Mouse (Mus musculus) forebrain, embryonic 13.5 days (tissue): ENCODE data around the gene Pcca. TPM values are rescaled to one million over a fixed set of nuclear protein-coding genes. Genes with fewer than 3 reads are reported as not detected.
"Not testable (repeated sequence)": the region's sequence is repeated elsewhere in the genome, so short reads cannot be mapped to it uniquely, and the experiment has no call there.

Experiments used
- ATAC-seq: fragments of 200-750 bp; cut with Nextera tagmentation; 2 replicates; pipeline ENCODE4 v1.8.0; 2017
- H3K27ac ChIP-seq: fragments of 300-500 bp; sonication (generic); 2 replicates; pipeline ENCODE4 v1.5.1; 2015; ENCODE audit warnings: inconsistent platforms, mild to moderate bottlenecking, moderate library complexity
- H3K27me3 ChIP-seq: fragments of 300-500 bp; sonication (generic); 2 replicates; pipeline ENCODE4 v1.6.1; 2015; ENCODE audit warnings: mild to moderate bottlenecking, inconsistent platforms
- H3K36me3 ChIP-seq: fragments of 300-500 bp; sonication (generic); 2 replicates; pipeline ENCODE4 v1.6.1; 2015; ENCODE audit warnings: mild to moderate bottlenecking, inconsistent platforms; ENCODE audit not compliant: poor library complexity, severe bottlenecking
- H3K4me1 ChIP-seq: fragments of 300-500 bp; sonication (generic); 2 replicates; pipeline ENCODE4 v1.6.1; 2015; ENCODE audit warnings: inconsistent platforms
- H3K4me2 ChIP-seq: fragments of 300-500 bp; sonication (generic); 2 replicates; pipeline ENCODE4 v1.6.1; 2015; ENCODE audit warnings: inconsistent platforms, mild to moderate bottlenecking, moderate library complexity
- H3K4me3 ChIP-seq: fragments of 300-500 bp; sonication (generic); 2 replicates; pipeline ENCODE4 v1.5.1; 2015; ENCODE audit warnings: mild to moderate bottlenecking, inconsistent platforms
- H3K9ac ChIP-seq: fragments of 300-500 bp; sonication (generic); 2 replicates; pipeline ENCODE4 v1.6.1; 2015; ENCODE audit warnings: mild to moderate bottlenecking, inconsistent platforms
- H3K9me3 ChIP-seq: fragments of 300-500 bp; sonication (generic); replicated peaks from 2 replicates; pipeline ENCODE4 v1.6.1; 2016; ENCODE audit warnings: inconsistent platforms
- WGBS: fragments of 180-500 bp; shearing (Covaris S2); methylation state at CpG from one replicate; pipeline ENCODE4 v1.1.7; 2015; 5-methylcytosine and 5-hydroxymethylcytosine counted together
- polyA plus RNA-seq: library from polyadenylated mRNA; unstranded; fragments of >200 nt; fragmentation: Nextera tagmentation; extraction: Ambion mirVana; gene quantifications from 2 replicates; pipeline ENCODE4 v1.2.1, GENCODE M21; 2015

Pcca gene
- polyA plus RNA-seq, 1 experiment from 2014 or later = 25.2 TPM

GRCm38 (mm10) chr14:122492015-122492414 is 42.1 kb upstream of the Pcca start:
- 67% methylated on average over 1 of the region's 1 CpGs for WGBS
- ATAC-seq = no peak
- Histone ChIP-seq H3K4me1 (peaks cover 19% of the 10 kb centered on the region), H3K27ac (no peak overlapping the region), H3K9ac (no peak overlapping the region), H3K9me3 (peaks cover 4% of the 10 kb centered on the region; the same call in 1 of the 2 replicates), H3K4me3 (no peak overlapping the region), H3K4me2 (no peak overlapping the region), H3K36me3 (no peaks in the 10 kb centered on the region), H3K27me3 (peaks cover 42% of the 10 kb centered on the region)

GRCm38 (mm10) chr14:122509058-122509457 is 25.1 kb upstream of the Pcca start:
- H3K4me1 ChIP-seq = no peaks in the 10 kb centered on the region
- H3K36me3 ChIP-seq = no peaks in the 10 kb centered on the region
- H3K4me3 ChIP-seq = no peak overlapping the region
- 0 out of 2 replicates have a peak, but pooled peaks cover 3% of the 10 kb centered on the region for H3K27me3 ChIP-seq
- H3K9ac ChIP-seq = no peak overlapping the region
- ATAC-seq = no peak; the same call in 1 of the 2 replicates
- no peak overlapping the region for H3K27ac ChIP-seq
- no peak overlapping the region for H3K4me2 ChIP-seq
- no peaks in the 10 kb centered on the region for H3K9me3 ChIP-seq
- WGBS = 32% methylated on average over 2 of the region's 2 CpGs

- no peak for ATAC-seq
- Histone ChIP-seq H3K4me3 (no peak overlapping the region), H3K36me3 (no peaks in the 10 kb centered on the region), H3K9me3 (no peaks in the 10 kb centered on the region), H3K9ac (no peak overlapping the region), H3K4me2 (no peak overlapping the region), H3K4me1 (no peaks in the 10 kb centered on the region), H3K27ac (no peak overlapping the region), H3K27me3 (0 out of 2 replicates have a peak, but pooled peaks cover 3% of the 10 kb centered on the region)
- 78% methylated on average over 3 of the region's 3 CpGs for WGBS
Measured at GRCm38 (mm10) chr14:122511519-122511918, 22.6 kb upstream of the Pcca start.

GRCm38 (mm10) chr14:122513511-122514036 is 20.6 kb upstream of the Pcca start:
- Histone ChIP-seq H3K4me1 (no peaks in the 10 kb centered on the region), H3K27ac (no peak overlapping the region), H3K9me3 (no peaks in the 10 kb centered on the region), H3K4me2 (no peak overlapping the region), H3K27me3 (0 out of 2 replicates have a peak, but pooled peaks cover 3% of the 10 kb centered on the region), H3K36me3 (no peaks in the 10 kb centered on the region), H3K9ac (no peak overlapping the region), H3K4me3 (no peak overlapping the region)
- ATAC-seq = no peak
- 83% methylated on average over 1 of the region's 1 CpGs for WGBS

- no peaks in the 10 kb centered on the region for H3K27me3 ChIP-seq
- no peak overlapping the region for H3K4me3 ChIP-seq
- no peaks in the 10 kb centered on the region for H3K36me3 ChIP-seq
- no peak overlapping the region for H3K9ac ChIP-seq
- peaks cover 1% of the 10 kb centered on the region; the same call in 1 of the 2 replicates for H3K4me1 ChIP-seq
- ATAC-seq = no peak
- WGBS = 88% methylated on average over 4 of the region's 4 CpGs
- H3K27ac ChIP-seq = no peak overlapping the region
- no peaks in the 10 kb centered on the region for H3K9me3 ChIP-seq
- no peak overlapping the region for H3K4me2 ChIP-seq
Measured at GRCm38 (mm10) chr14:122528475-122528874, 5.6 kb upstream of the Pcca start.

- Histone ChIP-seq H3K27me3 (no peaks in the 10 kb centered on the region), H3K4me3 (no peak overlapping the region), H3K27ac (no peak overlapping the region), H3K36me3 (no peaks in the 10 kb centered on the region), H3K4me2 (no peak overlapping the region), H3K9ac (no peak overlapping the region), H3K9me3 (no peaks in the 10 kb centered on the region), H3K4me1 (peaks cover 13% of the 10 kb centered on the region)
- no peak for ATAC-seq
- WGBS = 88% methylated on average over 1 of the region's 1 CpGs
Measured at GRCm38 (mm10) chr14:122535986-122536385, 1.9 kb downstream of the Pcca start.

GRCm38 (mm10) chr14:122548421-122548820 is 14.3 kb downstream of the Pcca start:
- no peaks in the 10 kb centered on the region for H3K27me3 ChIP-seq
- H3K4me1 ChIP-seq = no peaks in the 10 kb centered on the region
- H3K27ac ChIP-seq = no peak overlapping the region
- no peak overlapping the region for H3K9ac ChIP-seq
- WGBS = 95% methylated on average over 1 of the region's 1 CpGs
- no peak overlapping the region for H3K4me3 ChIP-seq
- no peaks in the 10 kb centered on the region for H3K36me3 ChIP-seq
- H3K4me2 ChIP-seq = no peak overlapping the region
- ATAC-seq = no peak
- H3K9me3 ChIP-seq = no peaks in the 10 kb centered on the region; the same call in 1 of the 2 replicates

- no peaks in the 10 kb centered on the region; the same call in 1 of the 2 replicates for H3K9me3 ChIP-seq
- no peak overlapping the region for H3K9ac ChIP-seq
- no peak overlapping the region for H3K4me3 ChIP-seq
- H3K36me3 ChIP-seq = no peaks in the 10 kb centered on the region
- 89% methylated on average over 1 of the region's 1 CpGs for WGBS
- H3K4me2 ChIP-seq = no peak overlapping the region
- no peaks in the 10 kb centered on the region for H3K4me1 ChIP-seq
- no peaks in the 10 kb centered on the region for H3K27me3 ChIP-seq
- no peak overlapping the region for H3K27ac ChIP-seq
- ATAC-seq = no peak
Measured at GRCm38 (mm10) chr14:122548905-122549304, 14.8 kb downstream of the Pcca start.

- H3K27ac ChIP-seq = no peak overlapping the region
- H3K4me3 ChIP-seq = no peak overlapping the region
- no peak overlapping the region for H3K9ac ChIP-seq
- ATAC-seq = no peak
- no peak overlapping the region for H3K4me2 ChIP-seq
- no peaks in the 10 kb centered on the region for H3K36me3 ChIP-seq
- H3K9me3 ChIP-seq = no peaks in the 10 kb centered on the region; the same call in 1 of the 2 replicates
- H3K4me1 ChIP-seq = no peaks in the 10 kb centered on the region
- 83% methylated on average over 7 of the region's 7 CpGs for WGBS
- H3K27me3 ChIP-seq = no peaks in the 10 kb centered on the region
Measured at GRCm38 (mm10) chr14:122552761-122553445, 18.8 kb downstream of the Pcca start.

- no peaks in the 10 kb centered on the region for H3K27me3 ChIP-seq
- H3K4me2 ChIP-seq = no peak overlapping the region
- no peak overlapping the region for H3K27ac ChIP-seq
- H3K36me3 ChIP-seq = no peaks in the 10 kb centered on the region
- H3K4me3 ChIP-seq = no peak overlapping the region
- 93% methylated on average over 9 of the region's 9 CpGs for WGBS
- ATAC-seq = no peak
- H3K4me1 ChIP-seq = no peaks in the 10 kb centered on the region
- no peaks in the 10 kb centered on the region for H3K9me3 ChIP-seq
- no peak overlapping the region for H3K9ac ChIP-seq
Measured at GRCm38 (mm10) chr14:122557353-122557752, 23.2 kb downstream of the Pcca start.

GRCm38 (mm10) chr14:122560893-122561452 is 26.8 kb downstream of the Pcca start:
- H3K4me3 ChIP-seq = not testable (repeated sequence)

GRCm38 (mm10) chr14:122570862-122571261 is 36.7 kb downstream of the Pcca start:
- H3K9ac ChIP-seq = no peak overlapping the region
- no peak overlapping the region for H3K27ac ChIP-seq
- no peaks in the 10 kb centered on the region for H3K36me3 ChIP-seq
- H3K4me2 ChIP-seq = no peak overlapping the region
- H3K4me1 ChIP-seq = peaks cover 4% of the 10 kb centered on the region
- H3K27me3 ChIP-seq = no peaks in the 10 kb centered on the region
- H3K4me3 ChIP-seq = no peak overlapping the region
- 64% methylated on average over 9 of the region's 9 CpGs for WGBS
- H3K9me3 ChIP-seq = no peaks in the 10 kb centered on the region
- peak; percentile 27; the same call in 1 of the 2 replicates for ATAC-seq

More at GRCm38 (mm10) chr14:122560893-122561452, 26.8 kb downstream of the Pcca start:
- 88% methylated on average over 1 of the region's 1 CpGs for WGBS
- not testable (repeated sequence) for H3K4me2 ChIP-seq, H3K4me1 ChIP-seq, H3K27me3 ChIP-seq, H3K9me3 ChIP-seq, ATAC-seq, H3K9ac ChIP-seq, H3K27ac ChIP-seq, H3K36me3 ChIP-seq
